Mouse (Mus musculus) heart, embryonic 15.5 days (tissue): ENCODE measurements around the gene Rph3al. TPM values are rescaled to one million over a fixed set of nuclear protein-coding genes. Genes with fewer than 3 reads are reported as not detected.

ENCODE experiments used
- ATAC-seq: fragments of 200-750 bp; cut with Nextera tagmentation; replicated peaks from 2 replicates; pipeline ENCODE4 v1.8.0; 2017; ENCODE audit warnings: low read depth, moderate TSS enrichment; ENCODE audit not compliant: insufficient number of reproducible peaks, insufficient read depth, low FRiP score
- H3K27ac ChIP-seq: fragments of 300-500 bp; sonication (generic); 2 replicates; pipeline ENCODE4 v1.5.1; 2015; ENCODE audit warnings: mild to moderate bottlenecking, inconsistent platforms
- H3K27me3 ChIP-seq: fragments of 300-500 bp; sonication (generic); 2 replicates; pipeline ENCODE4 v1.6.1; 2015; ENCODE audit warnings: inconsistent platforms
- H3K36me3 ChIP-seq: fragments of 300-500 bp; sonication (generic); 2 replicates; pipeline ENCODE4 v1.6.1; 2015; ENCODE audit warnings: mild to moderate bottlenecking, inconsistent platforms
- H3K4me1 ChIP-seq: fragments of 300-500 bp; sonication (generic); replicated peaks from 2 replicates; pipeline ENCODE4 v1.6.1; 2015; ENCODE audit warnings: inconsistent platforms
- H3K4me2 ChIP-seq: fragments of 300-500 bp; sonication (generic); 2 replicates; pipeline ENCODE4 v1.6.1; 2015; ENCODE audit warnings: inconsistent platforms, mild to moderate bottlenecking, moderate library complexity
- H3K4me3 ChIP-seq: fragments of 300-500 bp; sonication (generic); 2 replicates; pipeline ENCODE4 v1.5.1; 2015; ENCODE audit warnings: mild to moderate bottlenecking, inconsistent platforms
- H3K9ac ChIP-seq: fragments of 300-500 bp; sonication (generic); 2 replicates; pipeline ENCODE4 v1.6.1; 2015; ENCODE audit warnings: mild to moderate bottlenecking, inconsistent platforms
- H3K9me3 ChIP-seq: fragments of 300-500 bp; sonication (generic); replicated peaks from 2 replicates; pipeline ENCODE4 v1.6.1; 2016; ENCODE audit warnings: inconsistent platforms
- WGBS: fragments of 180-500 bp; shearing (Covaris S2); methylation state at CpG from one replicate; pipeline ENCODE4 v1.1.7; 2015; ENCODE audit warnings: mixed read lengths; 5-methylcytosine and 5-hydroxymethylcytosine counted together
- polyA plus RNA-seq: library from polyadenylated mRNA; unstranded; fragments of >200 nt; fragmentation: Nextera tagmentation; extraction: Ambion mirVana; gene quantifications from 2 replicates; pipeline ENCODE4 v1.2.1, GENCODE M21; 2015

Gene Rph3al
- polyA plus RNA-seq, 1 experiment from 2014 or later: 5.2 TPM

DNA sequence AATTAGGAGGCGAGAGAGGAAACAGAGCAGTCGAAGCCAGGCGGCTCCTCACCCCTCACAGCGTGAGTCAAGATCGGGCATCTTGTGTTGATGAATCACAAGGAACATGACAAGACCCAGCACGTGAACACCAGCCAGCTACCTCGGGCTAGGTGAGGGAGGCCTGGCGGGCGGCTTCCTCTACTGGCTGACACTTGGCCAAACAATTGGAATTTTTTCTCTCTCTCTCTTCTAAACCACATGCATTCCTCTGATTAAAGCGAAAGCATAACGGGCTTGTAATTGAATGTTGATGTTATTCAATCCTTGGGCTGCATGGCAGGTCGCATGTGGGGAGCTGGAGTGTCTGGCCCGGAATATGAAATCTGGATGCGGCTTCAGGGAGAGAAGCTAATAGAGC lies 77.0 kb downstream of the Rph3al start:
- no peak overlapping the region for H3K27ac ChIP-seq
- H3K4me1 ChIP-seq: peaks cover 40% of the 10 kb centered on the region
- no peaks in the 10 kb centered on the region for H3K36me3 ChIP-seq
- 53% methylated on average over 14 of the region's 14 CpGs for WGBS
- H3K9ac ChIP-seq: no peak overlapping the region
- H3K4me2 ChIP-seq: 0 out of 2 replicates have a peak overlapping the region, but pooled peaks have one; percentile 4
- no peaks in the 10 kb centered on the region; the same call in 1 of the 2 replicates for H3K27me3 ChIP-seq
- no peak for ATAC-seq
- H3K9me3 ChIP-seq: no peaks in the 10 kb centered on the region
- H3K4me3 ChIP-seq: no peak overlapping the region

DNA sequence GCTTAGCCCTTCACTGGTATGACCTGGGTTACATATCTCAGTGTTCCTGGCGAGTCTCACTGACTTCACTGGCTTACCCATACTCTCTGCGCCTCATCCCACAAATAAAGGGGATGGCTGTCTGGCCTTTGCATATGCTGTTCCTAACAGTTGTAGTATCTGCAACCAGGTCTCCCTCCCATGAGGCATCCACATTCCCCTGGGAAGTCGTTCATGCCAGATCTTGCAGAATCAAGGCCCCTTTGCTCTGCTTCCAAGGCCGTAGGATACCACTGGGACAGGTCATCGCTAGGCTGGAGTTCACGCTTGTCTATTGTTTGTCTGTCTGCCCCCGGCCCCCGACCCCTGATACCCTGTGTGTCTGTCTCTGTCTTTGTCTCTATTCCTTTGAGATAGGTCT lies 78.8 kb downstream of the Rph3al start:
- Histone ChIP-seq H3K4me3 (no peak overlapping the region), H3K9ac (no peak overlapping the region), H3K36me3 (no peaks in the 10 kb centered on the region), H3K4me2 (no peak overlapping the region), H3K27me3 (no peaks in the 10 kb centered on the region), H3K4me1 (peaks cover 28% of the 10 kb centered on the region), H3K27ac (no peak overlapping the region), H3K9me3 (no peaks in the 10 kb centered on the region)
- ATAC-seq: no peak
- WGBS: 78% methylated on average over 8 of the region's 8 CpGs

DNA sequence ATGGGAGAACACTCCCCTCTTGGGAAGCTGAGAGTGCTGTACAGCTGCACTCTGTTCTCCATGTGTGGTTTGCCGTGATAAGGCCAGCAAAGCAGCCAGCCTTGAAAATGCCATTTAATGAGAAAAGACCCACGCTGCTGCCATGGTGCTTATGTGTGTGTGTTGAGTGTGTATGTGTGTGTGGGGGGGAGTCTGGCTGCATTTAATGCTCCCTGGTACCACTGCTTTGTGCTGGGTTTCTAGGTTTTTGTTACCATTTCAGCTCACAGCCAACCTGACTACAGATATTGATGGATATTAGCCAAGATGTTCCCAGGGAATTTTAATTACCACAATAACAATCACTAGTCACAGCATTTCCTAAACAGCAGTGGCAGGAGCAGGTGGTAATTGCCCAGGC lies 79.3 kb downstream of the Rph3al start:
- WGBS: 63% methylated on average over 2 of the region's 2 CpGs
- H3K27me3 ChIP-seq: no peaks in the 10 kb centered on the region
- H3K36me3 ChIP-seq: no peaks in the 10 kb centered on the region
- ATAC-seq: no peak
- H3K9me3 ChIP-seq: no peaks in the 10 kb centered on the region
- no peak overlapping the region for H3K27ac ChIP-seq
- H3K4me1 ChIP-seq: peaks cover 28% of the 10 kb centered on the region
- no peak overlapping the region for H3K9ac ChIP-seq
- no peak overlapping the region for H3K4me2 ChIP-seq
- H3K4me3 ChIP-seq: no peak overlapping the region

DNA sequence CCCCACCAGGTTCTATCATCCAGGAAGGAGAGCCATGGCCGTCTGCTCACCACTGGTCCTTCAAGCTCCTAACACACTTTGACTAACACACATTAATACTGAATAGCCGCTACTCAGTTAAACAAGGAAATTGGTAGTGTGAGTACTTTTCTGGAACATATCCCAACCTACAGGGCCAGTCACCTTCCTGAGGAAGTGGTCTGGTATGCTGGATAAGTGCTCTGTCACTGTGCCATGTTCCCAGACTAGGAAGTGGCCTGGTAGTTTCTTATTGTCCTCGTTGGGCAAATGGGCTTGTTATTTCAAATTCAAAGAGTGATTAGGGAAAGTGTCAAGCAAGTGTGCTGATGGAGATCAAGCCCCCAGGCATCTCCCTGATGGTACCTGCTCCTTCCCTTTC lies 80.4 kb downstream of the Rph3al start:
- no peak; the same call in 1 of the 2 replicates for ATAC-seq
- WGBS: 47% methylated on average over 3 of the region's 3 CpGs
- no peak overlapping the region for H3K9ac ChIP-seq
- no peaks in the 10 kb centered on the region for H3K27me3 ChIP-seq
- no peaks in the 10 kb centered on the region for H3K36me3 ChIP-seq
- peaks cover 30% of the 10 kb centered on the region for H3K4me1 ChIP-seq
- no peak overlapping the region for H3K27ac ChIP-seq
- no peak overlapping the region for H3K4me2 ChIP-seq
- no peaks in the 10 kb centered on the region for H3K9me3 ChIP-seq
- H3K4me3 ChIP-seq: no peak overlapping the region

DNA sequence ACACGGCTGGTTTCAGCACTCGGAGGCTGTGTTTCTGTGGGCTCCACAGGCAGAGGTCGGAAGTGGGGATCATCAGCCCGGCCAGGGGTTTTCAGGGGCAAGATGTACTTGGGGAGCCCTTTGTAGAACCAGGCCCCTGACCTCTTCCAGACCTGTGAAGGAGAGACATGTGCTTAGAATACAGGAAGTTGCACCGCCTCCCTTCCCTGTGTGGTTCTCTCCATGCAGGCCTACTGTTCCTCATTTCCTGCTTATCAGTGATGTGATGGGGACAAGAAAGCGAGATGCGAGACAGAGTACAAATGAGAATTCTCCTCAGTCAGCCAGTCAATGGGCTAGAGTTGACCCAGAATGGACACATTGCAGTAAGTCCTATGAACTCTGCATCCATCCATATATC lies 83.9 kb downstream of the Rph3al start:
- Histone ChIP-seq H3K36me3 (no peaks in the 10 kb centered on the region), H3K9ac (no peak overlapping the region), H3K9me3 (no peaks in the 10 kb centered on the region), H3K27ac (no peak overlapping the region), H3K27me3 (no peaks in the 10 kb centered on the region), H3K4me3 (no peak overlapping the region), H3K4me2 (no peak overlapping the region), H3K4me1 (peaks cover 21% of the 10 kb centered on the region)
- 76% methylated on average over 7 of the region's 7 CpGs for WGBS
- no peak for ATAC-seq

DNA sequence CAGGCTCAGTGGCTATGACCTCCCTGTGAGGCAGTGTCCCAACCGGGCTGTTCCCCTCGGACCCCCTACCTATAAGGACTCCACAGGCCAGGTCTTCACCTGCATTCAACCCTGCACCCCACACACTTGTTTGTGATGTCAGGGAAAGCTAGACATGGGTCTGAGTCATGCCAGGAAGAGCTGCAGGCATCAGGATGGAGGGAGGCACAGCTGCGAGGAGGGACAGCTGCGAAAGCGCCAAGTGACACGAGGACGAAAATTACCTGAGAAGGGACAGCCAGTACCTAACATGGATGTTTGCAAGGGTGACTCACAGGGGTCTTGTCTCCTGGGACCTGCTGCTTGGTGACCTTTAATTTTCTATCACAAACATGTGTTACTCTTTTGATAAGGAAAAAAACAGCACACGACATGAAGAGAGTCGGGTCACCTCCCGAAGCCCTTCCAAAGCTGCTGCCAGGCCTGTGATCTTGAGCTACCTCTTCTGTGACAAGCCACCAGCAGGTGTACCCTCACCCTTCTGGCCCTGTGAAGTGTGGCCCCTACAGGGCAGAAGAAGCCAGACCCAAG lies 85.1 kb downstream of the Rph3al start:
- Histone ChIP-seq H3K36me3 (no peaks in the 10 kb centered on the region), H3K27me3 (no peaks in the 10 kb centered on the region), H3K4me2 (no peak overlapping the region), H3K9me3 (no peaks in the 10 kb centered on the region), H3K9ac (no peak overlapping the region), H3K4me1 (peaks cover 15% of the 10 kb centered on the region), H3K4me3 (no peak overlapping the region), H3K27ac (no peak overlapping the region)
- no peak for ATAC-seq
- 80% methylated on average over 10 of the region's 10 CpGs for WGBS

DNA sequence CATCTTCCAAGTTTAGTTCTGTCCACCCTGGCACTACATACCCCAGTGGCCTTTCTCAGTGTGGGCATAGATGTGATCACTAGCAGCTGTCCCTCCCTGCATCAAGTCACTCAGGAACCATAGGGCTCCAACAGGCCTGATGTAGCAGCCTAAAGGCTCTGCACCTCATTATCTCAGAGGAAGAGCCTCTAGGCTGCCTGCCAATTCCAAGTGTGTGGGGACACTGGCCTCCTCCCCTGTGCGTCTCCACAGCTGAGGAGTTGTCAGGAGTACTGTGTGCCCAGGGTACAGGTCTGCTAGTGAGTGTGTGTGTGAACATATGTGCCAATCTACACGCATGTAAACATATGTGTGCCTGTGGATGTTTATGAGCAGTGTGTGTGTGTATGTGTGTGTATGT lies 85.7 kb downstream of the Rph3al start:
- H3K36me3 ChIP-seq: no peaks in the 10 kb centered on the region
- 48% methylated on average over 2 of the region's 2 CpGs for WGBS
- H3K9me3 ChIP-seq: no peaks in the 10 kb centered on the region
- no peak overlapping the region for H3K9ac ChIP-seq
- peaks cover 13% of the 10 kb centered on the region for H3K4me1 ChIP-seq
- no peak overlapping the region for H3K27ac ChIP-seq
- ATAC-seq: peak; percentile 68
- H3K4me2 ChIP-seq: no peak overlapping the region
- no peak overlapping the region for H3K4me3 ChIP-seq
- H3K27me3 ChIP-seq: no peaks in the 10 kb centered on the region

DNA sequence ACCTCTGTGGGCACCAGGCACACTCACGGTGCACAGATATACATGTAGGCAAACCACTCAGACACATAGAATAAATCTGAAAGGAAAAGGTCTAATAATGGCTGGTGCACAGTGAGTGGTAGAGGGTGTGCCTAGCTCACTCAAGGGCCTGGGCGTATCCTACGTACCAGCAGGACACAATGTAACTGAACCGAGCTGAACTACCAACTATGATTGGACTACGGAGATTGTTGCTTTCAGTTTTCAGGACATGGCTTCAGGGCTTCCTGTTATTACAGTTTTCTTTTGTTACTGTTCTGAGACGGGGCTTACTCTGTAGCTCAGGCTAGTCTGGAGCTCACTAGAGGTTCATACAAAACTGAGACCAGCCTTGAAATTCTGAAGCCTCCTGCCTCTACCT lies 88.7 kb downstream of the Rph3al start:
- H3K36me3 ChIP-seq: no peaks in the 10 kb centered on the region
- WGBS: 80% methylated on average over 6 of the region's 6 CpGs
- H3K9ac ChIP-seq: no peak overlapping the region
- no peak overlapping the region for H3K4me3 ChIP-seq
- no peak for ATAC-seq
- H3K4me2 ChIP-seq: no peak overlapping the region
- H3K9me3 ChIP-seq: no peaks in the 10 kb centered on the region
- no peaks in the 10 kb centered on the region for H3K27me3 ChIP-seq
- peaks cover 11% of the 10 kb centered on the region for H3K4me1 ChIP-seq
- no peak overlapping the region for H3K27ac ChIP-seq

DNA sequence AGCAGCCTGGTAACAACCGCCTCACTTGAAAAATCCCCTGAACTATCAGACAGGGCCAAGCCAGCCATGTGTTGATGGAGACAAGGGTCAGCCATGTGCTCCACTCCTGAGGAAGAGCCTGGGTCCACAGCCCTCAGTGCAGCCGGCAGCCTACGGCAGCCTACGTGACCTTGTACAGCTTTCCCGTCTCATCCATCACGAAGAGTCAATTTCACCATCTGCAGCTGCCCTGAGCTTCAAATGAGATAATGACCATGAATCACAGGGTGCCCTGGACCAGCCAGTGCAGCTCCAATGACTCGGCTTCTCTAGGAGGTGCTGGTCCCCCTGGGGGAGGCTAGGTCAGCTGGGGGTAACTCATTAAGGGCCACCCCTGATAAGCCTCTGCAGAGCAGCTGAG lies 91.6 kb downstream of the Rph3al start:
- no peak overlapping the region for H3K9ac ChIP-seq
- no peak overlapping the region for H3K4me3 ChIP-seq
- no peak overlapping the region for H3K4me2 ChIP-seq
- no peaks in the 10 kb centered on the region for H3K27me3 ChIP-seq
- no peak for ATAC-seq
- no peak overlapping the region for H3K27ac ChIP-seq
- peaks cover 2% of the 10 kb centered on the region; the same call in 1 of the 2 replicates for H3K4me1 ChIP-seq
- no peaks in the 10 kb centered on the region for H3K9me3 ChIP-seq
- H3K36me3 ChIP-seq: no peaks in the 10 kb centered on the region
- WGBS: 62% methylated on average over 7 of the region's 7 CpGs

DNA sequence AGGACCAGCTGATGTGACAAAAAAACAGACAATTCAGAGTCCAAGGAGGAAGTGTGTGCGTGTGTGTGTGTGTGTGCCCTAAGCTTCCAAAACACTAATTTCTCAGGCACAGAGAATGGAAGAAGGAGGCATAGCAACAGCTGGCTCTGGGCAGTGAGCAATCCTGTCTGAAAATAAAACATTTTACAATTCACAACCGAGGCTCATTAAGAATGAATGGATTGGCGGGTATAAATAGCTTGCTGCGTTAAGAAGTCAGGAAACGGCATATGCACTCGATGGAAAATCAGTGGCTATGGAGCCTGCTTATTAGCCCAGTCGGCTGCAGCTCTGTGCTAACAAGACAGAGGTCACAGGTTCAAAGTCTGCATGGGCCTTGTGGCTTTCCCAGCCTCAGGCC lies 92.6 kb downstream of the Rph3al start:
- Histone ChIP-seq H3K27ac (no peak overlapping the region), H3K4me1 (peaks cover 4% of the 10 kb centered on the region; the same call in 1 of the 2 replicates), H3K4me2 (no peak overlapping the region), H3K9me3 (no peaks in the 10 kb centered on the region), H3K36me3 (no peaks in the 10 kb centered on the region), H3K4me3 (no peak overlapping the region), H3K9ac (no peak overlapping the region), H3K27me3 (no peaks in the 10 kb centered on the region)
- no peak for ATAC-seq
- 51% methylated on average over 7 of the region's 7 CpGs for WGBS

DNA sequence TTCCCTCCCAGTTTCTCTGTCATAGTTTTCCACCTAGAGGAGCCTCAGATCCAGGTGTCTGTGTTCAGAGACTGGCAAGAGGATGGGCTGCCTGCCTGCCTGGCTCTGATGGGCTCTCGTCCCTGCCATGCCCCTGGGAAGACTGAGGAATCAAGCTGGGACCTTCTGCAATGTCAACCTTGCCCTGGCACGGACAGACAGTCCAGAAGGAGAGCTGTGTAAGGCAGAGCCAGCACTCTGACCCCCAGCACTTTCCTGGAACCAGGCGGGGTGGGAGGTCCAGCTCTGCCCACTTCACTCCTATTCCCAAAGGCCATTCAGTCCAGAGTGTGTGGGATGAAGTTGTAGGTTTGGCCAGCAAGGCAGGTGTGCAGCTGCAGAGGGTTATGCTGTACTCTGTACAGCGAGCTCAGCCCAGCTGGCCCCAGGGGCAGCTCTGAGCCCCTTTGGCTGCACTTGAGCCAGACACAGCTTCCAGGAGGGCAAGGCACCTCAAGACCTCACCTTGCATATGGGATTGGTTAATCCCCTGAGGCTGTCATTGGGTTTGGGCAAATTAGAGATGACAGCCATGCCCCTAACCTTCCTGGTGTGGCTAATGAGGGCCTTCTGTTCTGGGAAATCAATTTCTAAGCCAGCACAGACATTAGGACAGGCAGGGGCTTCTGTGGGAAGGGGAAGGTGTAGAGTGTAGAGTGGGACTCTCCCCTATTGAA lies 95.2 kb downstream of the Rph3al start:
- WGBS: 72% methylated on average over 4 of the region's 4 CpGs
- no peak overlapping the region for H3K9ac ChIP-seq
- no peaks in the 10 kb centered on the region for H3K9me3 ChIP-seq
- H3K4me3 ChIP-seq: no peak overlapping the region
- ATAC-seq: no peak
- peaks cover 7% of the 10 kb centered on the region; the same call in 1 of the 2 replicates for H3K4me1 ChIP-seq
- H3K4me2 ChIP-seq: no peak overlapping the region
- no peaks in the 10 kb centered on the region for H3K27me3 ChIP-seq
- H3K36me3 ChIP-seq: no peaks in the 10 kb centered on the region
- no peak overlapping the region for H3K27ac ChIP-seq

DNA sequence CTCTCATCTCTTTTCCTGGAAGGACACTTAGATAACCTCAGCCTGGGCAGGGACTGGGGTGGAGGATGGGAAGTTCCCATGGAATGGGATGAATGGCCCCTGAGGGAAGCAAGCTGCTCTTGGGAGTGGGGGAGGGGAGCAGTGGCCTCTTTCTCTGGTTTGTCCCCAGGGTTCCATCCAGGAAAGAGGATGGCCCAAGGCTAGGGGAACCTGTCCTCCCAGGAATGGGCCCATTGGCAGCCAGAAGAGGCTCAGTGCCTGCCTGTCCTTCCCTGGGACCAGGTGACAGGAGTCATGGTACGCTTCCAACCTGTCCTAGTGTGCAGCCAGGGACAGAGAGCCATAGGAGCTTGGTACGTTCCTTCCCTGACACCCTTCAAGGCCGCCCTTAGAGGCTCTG lies 96.7 kb downstream of the Rph3al start:
- 62% methylated on average over 3 of the region's 3 CpGs for WGBS
- no peak for ATAC-seq

More for the DNA sequence above, 96.7 kb downstream of the Rph3al start:
- Histone ChIP-seq H3K4me1 (peaks cover 7% of the 10 kb centered on the region; the same call in 1 of the 2 replicates), H3K27ac (no peak overlapping the region), H3K9me3 (no peaks in the 10 kb centered on the region), H3K27me3 (no peaks in the 10 kb centered on the region), H3K4me2 (no peak overlapping the region), H3K9ac (no peak overlapping the region), H3K36me3 (no peaks in the 10 kb centered on the region), H3K4me3 (no peak overlapping the region)
